Mouse (Mus musculus): ENCODE measurements around the gene Tnxb.
A peak's percentile ranks its signal among the peaks of the same experiment; 100 is the strongest.

Gene Tnxb

GRCm38 (mm10) chr17:34670235-34670634 is at the start of gene Tnxb:
Tnxb (plus strand) TSS chr17:34670535.
- DNase-seq (ENCODE audit: low spot score in 2 of 2): no peak

- DNase-seq (ENCODE audit: low spot score in 2 of 2): no peak
These were observed 49.3 kb upstream of the Tnxb start for GRCm38 (mm10) chr17:34621006-34621405.

GRCm38 (mm10) chr17:34623161-34623560 is 47.2 kb upstream of the Tnxb start:
- DNase-seq (ENCODE audit: low spot score in 2 of 2): no peak

- no peak for DNase-seq (ENCODE audit: low spot score in 2 of 2)
These were observed 45.4 kb upstream of the Tnxb start for GRCm38 (mm10) chr17:34624981-34625380.

DNA sequence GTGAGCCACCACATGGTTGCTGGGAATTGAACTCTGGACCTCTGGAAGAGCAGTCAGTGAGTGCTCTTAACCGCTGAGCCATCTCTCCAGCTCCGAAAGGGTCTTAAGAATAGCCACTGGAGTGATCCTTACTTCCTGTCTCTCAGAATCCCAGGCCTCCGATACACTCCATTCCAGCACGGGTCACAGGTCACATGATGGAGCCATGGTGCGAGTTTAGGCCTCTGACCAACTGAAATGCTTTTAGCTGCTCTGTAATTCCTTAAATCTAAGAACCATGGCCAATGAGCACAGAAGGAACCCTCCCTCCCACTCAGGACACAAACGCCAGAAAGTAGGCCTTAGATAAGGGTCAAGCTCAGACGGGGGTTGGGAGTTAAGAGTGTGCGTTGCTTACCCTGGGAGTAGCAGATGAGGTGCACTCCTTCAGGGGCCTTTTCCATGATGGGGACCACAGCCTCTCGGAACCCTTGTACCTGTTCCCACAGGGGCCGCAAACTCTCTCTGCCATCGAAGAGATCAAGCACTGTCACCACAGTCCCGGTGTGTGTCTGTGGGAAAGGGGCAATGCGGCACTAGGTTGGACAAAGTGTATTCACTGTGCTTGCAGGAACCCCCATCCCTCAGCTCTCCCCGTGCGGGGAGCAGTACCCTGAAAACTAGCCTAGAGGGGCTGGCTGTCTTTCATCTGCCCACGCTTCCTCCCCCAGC is 44.1 kb upstream of the Tnxb start:
- DNase-seq (ENCODE audit: low spot score in 2 of 2): no peak

DNA sequence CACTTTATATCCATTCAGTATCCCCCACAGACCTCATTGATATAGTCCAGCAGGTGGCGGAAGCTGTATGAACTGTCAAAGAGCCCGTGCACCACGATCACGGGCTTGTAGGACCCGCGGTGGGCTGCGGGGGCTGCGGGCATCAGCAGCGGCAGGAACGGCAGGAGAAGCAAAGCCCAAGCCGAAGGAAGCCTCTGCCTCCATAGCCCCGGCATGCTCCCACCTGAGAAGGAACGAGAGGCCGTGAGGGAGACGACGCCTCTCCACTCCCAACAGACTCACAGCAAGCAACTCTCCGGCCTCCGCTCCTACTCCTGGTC is 43.6 kb upstream of the Tnxb start:
- no peak for DNase-seq (ENCODE audit: low spot score in 2 of 2)

- DNase-seq (ENCODE audit: low spot score in 2 of 2): peak; percentile 74 to 80
These were observed 43.0 kb upstream of the Tnxb start for GRCm38 (mm10) chr17:34627093-34627942.

DNA sequence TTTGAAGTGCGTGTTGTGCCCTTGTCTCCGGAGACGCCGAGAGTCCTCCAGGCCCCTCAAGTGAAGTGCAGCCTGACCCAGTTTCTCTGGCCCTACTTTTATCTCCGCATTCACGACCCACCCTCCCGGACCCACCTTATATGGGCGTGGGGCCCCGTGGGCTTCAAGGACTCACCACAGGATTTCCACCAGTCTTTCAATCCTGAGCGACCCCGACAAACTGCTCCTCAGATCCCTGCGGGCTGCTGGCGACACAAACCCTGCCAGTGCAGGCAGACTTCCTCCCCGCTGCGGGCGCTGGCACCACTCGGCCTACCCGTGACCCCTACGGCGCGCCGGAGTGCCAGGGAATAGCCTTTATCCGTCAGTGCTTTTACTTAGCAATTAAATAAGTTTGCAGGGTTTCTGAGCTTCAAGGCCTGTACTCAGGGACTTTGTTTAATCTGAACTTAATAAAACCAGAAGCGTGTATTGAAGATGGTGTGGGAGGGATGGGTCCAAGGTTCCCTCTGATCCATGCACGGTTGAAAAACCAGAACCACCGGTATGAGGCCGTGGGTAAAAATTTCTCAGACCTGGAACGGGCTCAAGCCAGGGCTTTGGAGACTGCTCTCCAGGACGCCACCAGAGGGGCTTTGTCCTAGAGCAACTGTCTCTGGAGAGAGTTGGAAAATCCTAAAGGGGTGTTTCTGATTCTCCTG is 42.2 kb upstream of the Tnxb start, which contains the start of gene Ppt2:
TSS of gene Ppt2 (minus strand) at position 568 of the 701 bp plus-strand sequence.
- no peak for DNase-seq (ENCODE audit: low spot score in 2 of 2)

GRCm38 (mm10) chr17:34628644-34628967 is 41.7 kb upstream of the Tnxb start:
- DNase-seq (ENCODE audit: low spot score in 2 of 2): no peak

DNA sequence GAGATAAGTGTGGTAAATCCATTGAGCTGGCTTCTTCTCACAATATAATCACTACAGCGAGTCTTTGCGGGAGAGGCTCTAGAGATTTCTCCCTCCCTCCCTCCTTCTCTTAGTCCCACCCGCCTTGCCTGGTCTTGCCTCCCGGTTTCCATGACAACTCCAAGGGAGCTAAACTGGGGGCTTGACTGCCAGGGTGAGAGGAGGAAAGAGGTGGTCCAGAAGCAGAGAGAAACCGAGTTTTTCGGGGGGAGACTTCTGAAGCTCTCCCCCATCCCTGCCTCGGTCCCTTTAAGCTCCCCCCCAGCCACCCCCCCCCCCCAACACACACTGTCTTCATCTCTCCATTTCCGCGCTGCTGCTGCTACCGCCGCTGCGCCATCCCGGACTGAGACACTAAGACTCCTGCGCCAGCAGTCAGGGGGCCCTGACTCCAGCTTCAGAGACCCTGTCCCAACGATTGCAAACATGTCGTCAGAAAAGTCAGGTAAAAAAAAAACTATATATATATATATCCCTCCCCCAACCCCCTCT is 41.0 kb upstream of the Tnxb start, which contains the start of gene Prrt1:
TSS of gene Prrt1 (plus strand) at position 313 of the 531 bp plus-strand sequence.
- no peak for DNase-seq (ENCODE audit: low spot score in 2 of 2)

DNA sequence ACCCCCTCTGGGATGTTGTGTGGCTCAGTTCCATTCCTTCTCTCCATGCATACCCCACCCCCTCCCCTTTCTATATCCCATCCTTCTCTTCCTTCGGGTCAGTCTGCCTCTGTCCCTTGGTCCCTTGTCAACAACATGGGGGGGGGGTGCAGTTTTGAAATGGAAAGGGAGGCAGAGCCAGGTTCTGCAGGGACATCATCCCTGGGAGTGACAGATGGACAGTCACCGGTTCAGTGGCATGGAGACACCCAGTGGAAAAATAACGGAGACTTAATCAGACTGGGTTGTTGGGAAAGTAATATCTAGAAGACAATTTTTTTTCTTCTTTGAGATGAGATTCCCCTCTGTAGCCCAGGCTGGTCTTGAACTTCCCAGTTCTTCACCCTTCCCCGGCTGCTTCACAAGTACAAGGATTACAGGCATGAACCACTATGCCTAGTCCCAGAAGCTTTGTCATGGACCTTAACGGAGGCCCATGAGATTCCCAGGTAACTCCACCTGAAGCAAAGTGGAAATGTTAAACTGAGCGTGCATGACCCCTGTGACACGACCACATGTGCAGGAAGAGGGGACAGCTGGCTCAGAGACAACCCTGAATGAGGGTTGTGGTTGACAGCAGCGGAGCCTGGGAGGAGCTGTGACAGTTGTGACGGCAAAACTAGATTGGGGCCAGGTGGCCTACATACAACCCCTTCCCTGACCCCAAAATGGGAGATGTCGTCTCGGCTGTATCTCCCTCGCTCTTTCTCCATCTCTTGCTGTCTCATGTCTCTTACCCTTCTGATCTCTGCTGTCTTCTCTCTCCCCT is 40.3 kb upstream of the Tnxb start:
- no peak for DNase-seq (ENCODE audit: low spot score in 2 of 2)

DNA sequence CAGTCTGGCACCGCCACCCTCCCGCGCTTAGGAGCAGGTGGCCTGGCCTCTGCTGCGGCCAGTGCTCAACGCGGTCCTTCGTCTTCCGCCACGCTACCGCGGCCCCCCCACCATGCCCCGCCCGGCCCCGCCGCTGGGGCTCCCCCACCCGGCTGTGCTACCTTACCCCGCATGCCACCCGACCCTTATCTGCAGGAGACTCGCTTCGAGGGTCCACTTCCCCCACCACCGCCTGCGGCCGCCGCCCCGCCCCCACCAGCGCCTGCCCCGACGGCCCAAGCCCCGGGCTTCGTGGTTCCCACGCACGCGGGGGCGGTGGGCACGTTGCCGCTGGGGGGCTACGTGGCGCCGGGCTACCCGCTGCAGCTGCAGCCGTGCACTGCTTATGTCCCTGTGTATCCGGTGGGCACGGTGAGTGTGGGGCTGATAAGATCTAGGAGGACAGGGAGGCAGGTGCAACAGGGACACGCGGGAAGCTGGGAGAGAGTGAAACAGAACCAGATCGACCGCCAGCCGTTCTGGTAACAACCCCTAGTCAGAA is 39.5 kb upstream of the Tnxb start:
- DNase-seq (ENCODE audit: low spot score in 2 of 2): no peak

DNA sequence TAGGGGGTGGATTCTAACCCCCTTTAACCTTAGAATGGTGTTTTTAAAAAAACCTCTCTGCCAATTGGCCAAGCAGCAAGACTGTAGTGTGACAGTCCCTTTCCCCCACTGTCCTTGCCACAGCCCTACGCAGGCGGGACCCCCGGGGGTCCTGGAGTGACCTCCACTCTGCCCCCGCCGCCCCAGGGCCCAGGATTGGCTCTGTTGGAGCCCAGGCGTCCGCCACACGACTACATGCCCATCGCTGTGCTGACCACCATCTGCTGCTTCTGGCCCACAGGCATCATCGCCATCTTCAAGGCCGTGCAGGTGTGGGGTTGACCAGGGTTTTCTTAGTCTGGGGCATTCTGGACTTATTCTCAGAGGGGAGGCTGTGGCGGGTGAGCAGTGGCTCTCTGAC is 38.7 kb upstream of the Tnxb start:
- no peak for DNase-seq (ENCODE audit: low spot score in 2 of 2)

DNA sequence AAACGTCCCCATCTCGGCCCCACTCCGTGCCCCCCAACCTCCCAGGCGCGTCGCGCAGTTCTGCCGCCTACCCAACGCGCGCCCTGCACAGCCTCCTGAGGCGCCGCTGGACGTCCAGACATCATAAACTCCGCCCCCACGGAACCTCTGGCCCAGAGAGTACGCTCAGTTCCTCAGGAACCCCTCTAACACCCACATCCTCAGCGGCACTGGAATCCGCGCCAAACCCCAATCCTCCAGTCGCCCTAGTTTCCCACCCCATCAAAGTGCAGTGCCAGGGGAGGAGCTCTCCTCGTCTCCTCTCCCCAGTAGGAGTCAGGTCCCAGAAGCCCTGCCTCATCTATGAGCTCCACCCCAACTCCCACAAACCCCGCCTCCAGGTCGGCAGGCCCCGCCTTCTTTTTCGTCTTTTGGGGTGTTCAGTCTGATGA is 38.1 kb upstream of the Tnxb start:
- DNase-seq (ENCODE audit: low spot score in 2 of 2): peak; percentile 79 to 82

GRCm38 (mm10) chr17:34635671-34636070 is 34.7 kb upstream of the Tnxb start:
- no peak for DNase-seq (ENCODE audit: low spot score in 2 of 2)

GRCm38 (mm10) chr17:34637459-34637858 is 32.9 kb upstream of the Tnxb start:
- no peak for DNase-seq (ENCODE audit: low spot score in 2 of 2)

DNA sequence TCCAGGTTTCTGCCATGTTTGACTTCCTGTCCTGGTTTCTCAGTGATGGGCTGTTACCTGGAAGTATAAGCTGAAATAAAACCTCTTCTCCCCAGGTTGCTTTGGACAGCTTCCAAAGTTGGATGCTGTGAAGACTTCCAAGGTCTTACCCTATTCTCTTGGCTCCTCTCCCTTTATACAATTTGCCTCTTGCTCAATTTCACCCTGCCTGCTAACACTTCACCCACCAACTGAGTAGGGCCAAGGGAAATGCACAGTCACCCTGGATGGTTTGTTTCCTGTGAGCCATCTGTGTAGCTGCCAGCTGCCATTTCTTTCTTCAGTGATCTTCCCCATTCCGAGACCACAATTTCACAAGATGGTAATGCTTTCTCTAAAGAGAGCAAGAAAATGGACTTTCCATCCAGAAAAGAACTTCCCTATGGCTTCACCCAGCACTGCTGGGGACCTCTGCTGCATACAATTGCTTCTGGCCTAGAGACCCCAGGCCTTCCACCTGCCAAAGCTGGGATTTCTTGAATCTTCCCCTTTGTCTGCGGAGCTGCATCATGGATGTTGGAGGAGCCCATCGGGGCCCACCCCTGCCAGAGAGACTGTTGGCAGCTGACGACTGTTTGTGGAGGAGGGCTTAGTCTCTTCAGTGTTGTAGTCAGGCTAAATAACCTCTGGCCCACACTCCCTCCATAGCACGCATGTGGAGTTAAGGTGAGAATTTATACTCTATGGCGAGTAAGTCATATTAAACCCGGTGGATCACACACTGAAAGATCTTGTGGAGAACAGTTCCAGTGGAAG is 30.7 kb upstream of the Tnxb start:
- DNase-seq (ENCODE audit: low spot score in 2 of 2): no peak

- DNase-seq (ENCODE audit: low spot score in 2 of 2): no peak
These were observed 29.3 kb upstream of the Tnxb start for GRCm38 (mm10) chr17:34640778-34641601.

DNA sequence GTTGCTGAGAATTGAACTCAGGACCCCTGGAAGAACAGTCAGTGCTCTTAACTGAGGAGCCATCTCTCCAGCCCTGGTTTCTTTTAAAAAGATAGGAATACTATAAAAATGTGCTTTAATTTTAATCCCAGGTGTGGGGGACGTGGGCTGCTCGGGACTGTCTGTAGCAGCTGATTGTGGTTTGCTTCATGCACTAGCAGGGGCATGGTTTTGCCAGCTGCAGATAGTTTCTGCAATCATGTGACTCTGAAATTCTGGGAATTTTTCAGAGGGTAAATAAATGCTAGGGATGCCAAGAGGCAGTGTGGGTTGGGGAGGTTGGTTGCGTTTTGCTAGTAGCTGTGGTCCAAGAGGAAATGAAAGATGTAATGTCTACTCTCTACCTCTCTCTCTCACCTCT is 28.4 kb upstream of the Tnxb start:
- no peak for DNase-seq (ENCODE audit: low spot score in 2 of 2)
